Mouse (Mus musculus): Measurements from ENCODE around the gene Krtap28-13.

GRCm38 (mm10) chr1:83059278-83059677 is 1.5 kb upstream of the Krtap28-13 start, which contains the start of gene A030005K14Rik:
- TF ChIP-seq TAL1 (IDR thresholded peaks at IDR 0.05; ENCODE audit: low read length) (no peak), GATA1 (IDR thresholded peaks at IDR 0.05; ENCODE audit: low read length) (no peak)
